Mouse (Mus musculus) liver, embryonic 13.5 days (tissue): ENCODE results near the gene Grk6. TPM values are rescaled to one million over a fixed set of nuclear protein-coding genes. Genes with fewer than 3 reads are reported as not detected.

Experiments
- ATAC-seq: fragments of 200-750 bp; cut with Nextera tagmentation; 2 replicates; pipeline ENCODE4 v1.8.0; 2017; ENCODE audit warnings: low read depth, mild to moderate bottlenecking, moderate number of reproducible peaks, moderate library complexity
- DNase-seq: peaks from one replicate; pipeline ENCODE4 v3.0.0; 2022
- H3K27ac ChIP-seq: fragments of 300-500 bp; sonication (generic); 2 replicates; pipeline ENCODE4 v1.5.1; 2015; ENCODE audit warnings: moderate library complexity, mild to moderate bottlenecking, inconsistent platforms
- H3K27me3 ChIP-seq: fragments of 300-500 bp; sonication (generic); 2 replicates; pipeline ENCODE4 v1.6.1; 2015; ENCODE audit warnings: mild to moderate bottlenecking, inconsistent platforms
- H3K36me3 ChIP-seq: fragments of 300-500 bp; sonication (generic); 2 replicates; pipeline ENCODE4 v1.6.1; 2015; ENCODE audit warnings: mild to moderate bottlenecking, inconsistent platforms
- H3K4me1 ChIP-seq: fragments of 300-500 bp; sonication (generic); replicated peaks from 2 replicates; pipeline ENCODE4 v1.6.1; 2015; ENCODE audit warnings: inconsistent platforms
- H3K4me2 ChIP-seq: fragments of 300-500 bp; sonication (generic); 2 replicates; pipeline ENCODE4 v1.6.1; 2015; ENCODE audit warnings: inconsistent platforms, mild to moderate bottlenecking, moderate library complexity
- H3K4me3 ChIP-seq: fragments of 300-500 bp; sonication (generic); replicated peaks from 2 replicates; pipeline ENCODE4 v1.5.1; 2015; ENCODE audit warnings: mild to moderate bottlenecking, inconsistent platforms
- H3K9ac ChIP-seq: fragments of 300-500 bp; sonication (generic); 2 replicates; pipeline ENCODE4 v1.6.1; 2015; ENCODE audit warnings: mild to moderate bottlenecking, inconsistent platforms
- H3K9me3 ChIP-seq: fragments of 300-500 bp; sonication (generic); replicated peaks from 2 replicates; pipeline ENCODE4 v1.6.1; 2016; ENCODE audit warnings: inconsistent platforms
- WGBS: fragments of 180-500 bp; shearing (Covaris S2); methylation state at CpG from one replicate; pipeline ENCODE4 v1.1.7; 2015; ENCODE audit not compliant: insufficient replicate concordance; 5-methylcytosine and 5-hydroxymethylcytosine counted together
- polyA plus RNA-seq: library from polyadenylated mRNA; unstranded; fragments of >200 nt; fragmentation: Nextera tagmentation; extraction: Ambion mirVana; gene quantifications from 2 replicates; pipeline ENCODE4 v1.2.1, GENCODE M21; 2015

The Grk6 gene
- polyA plus RNA-seq, 1 experiment from 2014 or later = 25.2 TPM

DNA sequence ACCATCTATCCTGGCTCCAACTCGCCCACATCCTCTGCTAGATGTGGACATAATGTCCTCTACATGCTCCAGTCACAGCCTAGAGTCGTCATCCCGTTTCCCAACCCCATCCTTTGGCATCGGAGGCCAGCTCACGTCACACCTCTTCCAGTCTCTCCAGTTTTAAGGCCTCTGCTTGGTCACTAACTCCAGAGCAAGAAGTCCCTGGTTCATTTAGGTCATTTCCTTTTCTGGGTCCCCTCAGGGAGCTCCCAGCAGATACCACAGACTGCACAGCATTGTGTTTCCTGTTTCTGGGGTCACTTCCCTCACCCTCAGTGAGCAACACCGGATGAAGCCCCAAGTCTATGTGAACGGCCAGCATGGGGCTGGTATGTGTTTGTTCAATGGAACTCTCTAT is 34.1 kb downstream of the Grk6 start:
- Histone ChIP-seq H3K9ac (no peak overlapping the region), H3K4me1 (peaks cover 8% of the 10 kb centered on the region; the same call in 1 of the 2 replicates), H3K4me3 (no peak overlapping the region), H3K9me3 (no peaks in the 10 kb centered on the region), H3K27ac (no peak overlapping the region), H3K27me3 (peaks cover 54% of the 10 kb centered on the region), H3K36me3 (peaks cover 8% of the 10 kb centered on the region), H3K4me2 (no peak overlapping the region)
- DNase-seq (no peak), ATAC-seq (0 out of 2 replicates have a peak, but pooled peaks have one; percentile 39)
- WGBS = 36% methylated on average over 7 of the region's 7 CpGs

DNA sequence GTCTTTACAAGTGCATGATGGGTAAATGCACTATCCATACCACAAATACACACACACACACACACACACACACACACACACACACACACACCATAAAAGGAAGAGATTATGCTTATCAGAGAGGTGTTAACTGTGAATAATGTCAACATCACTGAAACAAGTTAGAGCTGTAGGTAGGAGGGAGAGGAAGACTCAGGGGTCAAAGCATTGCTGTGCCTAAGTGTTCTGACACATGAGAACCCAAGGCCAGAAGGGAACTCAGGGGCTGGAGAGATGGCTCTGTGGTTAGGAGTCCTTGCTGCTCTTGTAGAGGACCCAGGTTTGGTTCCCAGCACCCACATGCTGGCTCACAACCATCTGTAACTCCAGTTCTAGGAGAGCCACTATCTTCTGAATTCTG is 35.1 kb downstream of the Grk6 start:
- Histone ChIP-seq H3K27ac (no peak overlapping the region), H3K27me3 (peaks cover 54% of the 10 kb centered on the region), H3K4me1 (peaks cover 8% of the 10 kb centered on the region; the same call in 1 of the 2 replicates), H3K36me3 (peaks cover 8% of the 10 kb centered on the region), H3K4me2 (no peak overlapping the region), H3K4me3 (no peak overlapping the region), H3K9ac (no peak overlapping the region), H3K9me3 (no peaks in the 10 kb centered on the region)
- DNase-seq (no peak), ATAC-seq (no peak)

DNA sequence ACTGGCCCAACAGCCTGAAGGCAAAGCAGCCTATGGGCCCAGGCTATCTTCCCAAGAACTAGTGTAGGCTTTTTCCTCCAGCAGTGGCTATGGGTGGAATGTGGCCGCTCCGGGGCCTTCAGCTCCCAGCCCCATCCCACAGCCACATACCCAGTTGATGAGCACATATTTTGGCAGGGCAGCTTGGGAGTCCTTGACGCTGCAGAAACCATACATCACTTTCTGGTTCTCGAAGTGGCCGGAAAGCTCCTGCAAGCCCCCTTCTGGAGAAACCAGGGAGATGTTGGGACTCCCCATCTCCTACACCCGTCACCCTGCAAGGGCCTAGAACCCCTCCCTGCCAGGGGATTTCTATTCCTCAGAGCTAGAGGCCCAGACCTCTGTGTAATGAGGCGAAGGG is 37.7 kb downstream of the Grk6 start:
- H3K9me3 ChIP-seq = no peaks in the 10 kb centered on the region
- peaks cover 62% of the 10 kb centered on the region for H3K27me3 ChIP-seq
- H3K4me2 ChIP-seq = no peak overlapping the region
- no peak overlapping the region for H3K4me3 ChIP-seq
- 66% methylated on average over 7 of the region's 7 CpGs for WGBS
- peaks cover 16% of the 10 kb centered on the region for H3K4me1 ChIP-seq
- ATAC-seq (no peak), DNase-seq (no peak)
- H3K27ac ChIP-seq = no peak overlapping the region
- H3K9ac ChIP-seq = no peak overlapping the region
- peaks cover 8% of the 10 kb centered on the region for H3K36me3 ChIP-seq

DNA sequence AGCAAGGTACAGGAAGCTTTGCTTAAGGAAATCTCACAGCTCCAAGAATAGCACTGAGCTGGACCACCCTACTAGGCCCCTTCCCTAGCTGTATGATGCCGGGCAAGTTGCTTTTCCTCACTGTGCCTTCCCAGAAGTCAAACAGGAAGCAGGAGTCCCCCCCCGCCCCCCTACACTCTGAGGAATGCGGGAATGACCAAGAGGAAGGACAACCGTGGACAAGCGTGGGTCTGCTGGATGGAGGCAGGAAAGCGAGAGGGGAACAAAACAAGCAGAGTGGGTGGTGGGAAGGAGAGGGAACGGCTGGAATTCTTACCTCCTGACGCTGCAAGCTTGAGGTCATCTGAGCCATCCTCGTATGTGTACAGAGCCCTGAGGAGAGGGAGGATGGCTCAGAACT is 38.2 kb downstream of the Grk6 start:
- Histone ChIP-seq H3K9ac (no peak overlapping the region), H3K36me3 (peaks cover 8% of the 10 kb centered on the region), H3K27ac (no peak overlapping the region), H3K4me2 (no peak overlapping the region), H3K27me3 (peaks cover 68% of the 10 kb centered on the region), H3K9me3 (no peaks in the 10 kb centered on the region), H3K4me3 (no peak overlapping the region), H3K4me1 (peaks cover 18% of the 10 kb centered on the region)
- 40% methylated on average over 9 of the region's 9 CpGs for WGBS
- DNase-seq = no peak
- ATAC-seq = no peak

DNA sequence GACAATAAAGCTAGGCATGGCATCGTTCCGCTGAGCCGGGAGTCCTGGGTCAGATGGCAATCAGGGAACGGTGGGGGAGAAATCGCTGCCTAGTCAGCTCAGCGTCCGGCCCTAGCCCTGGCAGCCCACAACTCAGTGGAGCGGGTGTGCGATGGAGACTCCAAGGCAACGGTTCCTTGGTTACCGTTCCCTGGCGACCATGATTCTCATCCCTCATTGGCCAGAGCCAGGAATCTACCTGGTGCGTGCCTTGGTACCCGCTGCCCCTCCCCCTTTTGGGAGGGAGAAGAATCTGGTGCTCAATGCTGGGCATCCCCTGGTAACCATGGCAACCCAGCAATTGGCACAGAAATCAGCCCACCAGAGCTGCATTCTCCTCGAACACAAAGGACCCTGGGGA is 38.7 kb downstream of the Grk6 start:
- ATAC-seq (no peak), DNase-seq (no peak)
- Histone ChIP-seq H3K27me3 (peaks cover 73% of the 10 kb centered on the region), H3K4me1 (peaks cover 17% of the 10 kb centered on the region), H3K27ac (no peak overlapping the region), H3K4me3 (no peak overlapping the region), H3K9me3 (no peaks in the 10 kb centered on the region), H3K4me2 (no peak overlapping the region), H3K9ac (no peak overlapping the region), H3K36me3 (peaks cover 8% of the 10 kb centered on the region)
- 44% methylated on average over 15 of the region's 15 CpGs for WGBS

DNA sequence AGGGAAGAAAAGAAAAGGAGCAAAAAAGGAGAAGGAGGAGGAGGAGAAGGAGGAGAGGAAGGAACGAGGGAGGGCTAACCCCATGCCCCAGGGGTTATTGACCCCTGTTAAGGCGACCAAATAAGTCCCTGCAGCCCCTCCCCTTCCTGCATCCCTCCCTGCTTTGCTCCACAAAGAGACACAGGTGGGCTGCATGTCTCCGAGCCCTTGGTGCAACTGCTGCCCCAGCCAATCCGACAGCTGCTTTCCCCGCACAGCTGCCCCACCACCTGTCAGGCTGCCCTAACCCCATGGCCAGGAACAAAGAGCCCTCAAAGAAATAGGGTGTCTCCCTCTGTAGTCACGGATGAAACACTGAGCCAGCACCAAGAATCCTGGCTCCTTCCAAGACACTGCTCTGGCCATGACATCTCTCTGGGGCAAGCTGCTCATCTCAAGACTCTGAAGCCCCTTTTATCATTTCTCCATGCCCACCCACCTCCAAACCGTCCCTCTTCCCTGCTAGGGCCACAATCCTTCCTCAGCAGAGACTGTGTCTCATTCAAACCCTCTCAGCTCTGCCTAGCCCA is 39.7 kb downstream of the Grk6 start:
- peaks cover 8% of the 10 kb centered on the region for H3K36me3 ChIP-seq
- H3K27ac ChIP-seq = no peak overlapping the region
- no peak overlapping the region for H3K9ac ChIP-seq
- no peak overlapping the region for H3K4me2 ChIP-seq
- H3K4me1 ChIP-seq = peaks cover 14% of the 10 kb centered on the region
- no peak for ATAC-seq
- no peak for DNase-seq
- no peak overlapping the region for H3K4me3 ChIP-seq
- no peaks in the 10 kb centered on the region for H3K9me3 ChIP-seq
- H3K27me3 ChIP-seq = peaks cover 83% of the 10 kb centered on the region
- WGBS = 43% methylated on average over 7 of the region's 7 CpGs

DNA sequence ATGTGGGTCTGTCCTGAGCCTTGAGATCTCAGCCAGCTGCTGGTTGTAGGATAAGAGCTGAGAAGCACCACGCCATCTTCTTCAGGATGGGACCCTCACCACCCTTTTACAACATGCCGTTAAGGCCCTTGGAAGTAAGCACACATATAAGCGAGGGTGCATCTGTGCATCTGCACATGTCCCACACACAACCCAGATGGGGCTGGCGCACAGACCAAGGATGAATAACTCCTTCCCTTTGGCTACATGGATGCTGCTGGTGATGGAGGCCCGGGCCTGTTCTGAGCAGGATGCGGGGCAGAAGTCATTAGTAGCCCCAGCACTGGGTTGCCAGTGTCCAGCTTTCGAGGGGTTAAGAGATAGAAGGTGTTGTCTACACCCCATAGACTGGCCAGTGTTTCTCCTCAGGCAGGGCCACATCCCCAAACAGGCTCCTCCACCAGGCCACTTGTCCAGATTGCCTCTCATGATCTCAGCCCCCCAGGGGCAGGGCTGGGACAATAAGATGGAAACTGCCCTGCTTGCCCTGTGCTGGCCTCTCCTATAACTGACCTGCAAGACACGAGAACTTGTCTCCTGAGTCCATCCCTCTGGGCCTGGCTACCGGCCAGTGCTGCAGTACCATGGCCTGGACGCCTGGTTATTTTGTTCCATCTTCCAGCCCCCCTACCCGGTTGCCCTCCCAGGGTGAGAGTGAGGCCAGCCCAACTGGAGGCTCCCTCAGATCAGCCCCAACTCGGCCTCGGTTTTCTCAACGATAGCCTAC is 41.3 kb downstream of the Grk6 start:
- Histone ChIP-seq H3K9me3 (no peaks in the 10 kb centered on the region), H3K27ac (no peak overlapping the region), H3K4me1 (peaks cover 14% of the 10 kb centered on the region), H3K4me3 (peak overlapping the region; percentile 59), H3K9ac (no peak overlapping the region), H3K27me3 (peaks cover 82% of the 10 kb centered on the region), H3K4me2 (peak overlapping the region; percentile 65), H3K36me3 (peaks cover 5% of the 10 kb centered on the region)
- ATAC-seq = no peak
- DNase-seq = no peak
- WGBS = 51% methylated on average over 14 of the region's 14 CpGs

DNA sequence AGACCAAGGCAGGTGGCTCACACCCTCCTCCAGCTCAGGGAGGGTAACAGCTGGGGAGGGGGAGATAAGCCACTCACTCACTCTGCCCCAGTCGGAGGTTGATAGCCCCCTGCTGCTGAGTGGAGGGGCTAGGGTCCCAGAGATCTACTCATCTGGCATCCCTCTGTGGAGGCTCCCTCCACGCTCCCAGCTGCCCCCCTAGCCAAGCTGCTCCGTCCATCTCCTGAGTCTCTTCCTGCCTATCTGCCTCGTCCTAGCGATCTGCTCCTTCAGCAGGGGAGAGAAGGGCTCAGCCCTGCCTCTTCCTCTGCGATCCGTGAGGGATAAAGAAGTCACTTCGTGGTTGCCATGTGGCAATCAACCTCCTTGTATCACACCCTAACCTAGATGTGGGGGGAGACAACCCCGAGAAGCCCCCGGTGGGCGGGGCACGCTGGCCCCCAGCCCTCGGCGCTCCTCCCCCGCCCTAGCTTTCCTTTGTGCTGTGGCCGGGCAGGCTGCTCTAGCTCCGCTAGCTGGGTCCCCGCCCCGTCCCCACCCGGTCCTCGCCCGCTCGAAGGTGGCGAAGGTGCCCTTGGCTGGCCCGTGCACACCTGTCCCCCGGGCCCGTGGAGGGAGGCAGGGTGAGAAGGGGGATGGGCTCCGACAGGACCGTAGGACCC is 42.2 kb downstream of the Grk6 start:
- peak overlapping the region; percentile 59 for H3K4me3 ChIP-seq
- H3K36me3 ChIP-seq = peaks cover 2% of the 10 kb centered on the region
- peak overlapping the region; percentile 65 for H3K4me2 ChIP-seq
- peak overlapping the region; percentile 61 for H3K9ac ChIP-seq
- ATAC-seq (peak; percentile 38; the same call in 1 of the 2 replicates), DNase-seq (no peak)
- peaks cover 14% of the 10 kb centered on the region for H3K4me1 ChIP-seq
- peaks cover 89% of the 10 kb centered on the region for H3K27me3 ChIP-seq
- H3K9me3 ChIP-seq = no peaks in the 10 kb centered on the region
- under 1% methylated on average over 28 of the region's 29 CpGs for WGBS
- no peak overlapping the region for H3K27ac ChIP-seq

DNA sequence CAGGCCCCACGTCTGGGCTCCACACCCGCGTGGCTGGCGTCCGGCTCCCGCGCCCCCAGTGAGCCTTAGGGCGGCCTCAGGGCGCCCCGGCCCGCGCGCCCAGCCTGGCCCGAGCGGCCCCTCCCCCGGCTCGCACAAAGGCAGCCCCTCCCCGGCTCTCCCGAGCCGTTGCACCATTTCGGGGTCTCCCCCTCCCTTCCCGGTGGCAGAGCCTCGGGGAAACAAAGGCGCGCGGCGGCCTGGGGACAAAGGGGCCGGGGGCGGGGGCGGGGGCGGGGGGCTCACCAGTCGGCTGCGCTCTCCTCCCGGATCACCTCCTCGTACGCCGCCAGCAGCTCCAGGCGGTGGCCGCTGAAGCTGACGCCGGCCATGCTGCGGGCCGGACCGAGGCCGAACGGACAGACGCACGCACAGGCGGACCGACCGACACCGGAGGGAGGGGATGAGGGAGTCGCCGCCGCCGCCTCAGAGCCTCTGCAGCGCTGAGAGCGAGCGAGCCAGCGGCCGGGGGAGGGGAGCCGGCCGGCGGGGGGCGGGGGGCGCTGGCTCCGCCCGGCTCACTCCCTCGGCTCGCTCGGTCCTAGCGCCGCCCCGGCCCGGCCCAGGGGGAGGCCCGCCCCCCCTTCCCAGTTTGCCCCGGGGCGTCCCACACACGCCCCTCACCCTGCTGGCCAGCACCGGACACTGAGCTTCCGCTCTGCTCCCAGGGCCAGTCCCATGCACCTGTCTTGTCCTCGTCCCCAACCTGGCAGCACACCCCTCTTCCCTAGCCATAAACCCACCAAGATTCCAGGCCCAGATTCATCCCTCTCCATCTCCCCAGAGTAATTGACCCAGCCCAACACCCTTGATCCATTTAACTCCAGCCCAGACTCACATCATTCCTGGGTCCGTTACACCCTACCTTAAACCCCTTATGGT is 43.0 kb downstream of the Grk6 start, which contains the start of gene Dbn1:
Dbn1 (minus strand) TSS at position 534 of the 921 bp plus-strand sequence.
- no peak for DNase-seq

DNA sequence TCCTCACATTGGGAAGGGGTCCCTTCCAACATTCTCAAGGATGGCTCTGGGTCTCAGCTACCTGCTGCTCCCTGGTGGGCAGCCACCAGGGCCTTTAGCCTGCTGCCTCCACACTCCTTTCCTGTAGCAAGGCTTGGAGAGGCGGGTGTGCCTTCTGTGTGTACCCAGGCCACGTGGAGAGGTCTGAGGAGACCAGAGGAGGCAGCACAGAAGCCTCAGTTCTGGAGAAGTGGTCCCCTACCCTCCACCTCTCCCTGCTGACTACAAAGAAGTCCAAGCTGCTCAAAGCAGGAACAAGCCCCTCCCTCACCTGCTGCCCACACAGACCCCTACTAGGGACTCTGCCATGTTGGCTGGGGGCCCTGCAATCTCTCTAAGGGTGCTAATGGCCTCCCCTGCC is 49.4 kb downstream of the Grk6 start:
- H3K9ac ChIP-seq = no peak overlapping the region
- WGBS = 15% methylated on average over 2 of the region's 2 CpGs
- no peak overlapping the region for H3K4me3 ChIP-seq
- DNase-seq (no peak), ATAC-seq (no peak)
- peaks cover 7% of the 10 kb centered on the region for H3K4me1 ChIP-seq
- no peak overlapping the region for H3K27ac ChIP-seq
- H3K36me3 ChIP-seq = peaks cover 6% of the 10 kb centered on the region; the same call in 1 of the 2 replicates
- H3K27me3 ChIP-seq = peaks cover 59% of the 10 kb centered on the region
- H3K9me3 ChIP-seq = no peaks in the 10 kb centered on the region
- H3K4me2 ChIP-seq = no peak overlapping the region

More for the DNA sequence above, 43.0 kb downstream of the Grk6 start, which contains the start of gene Dbn1:
- H3K36me3 ChIP-seq = no peaks in the 10 kb centered on the region
- H3K4me1 ChIP-seq = peaks cover 14% of the 10 kb centered on the region
- H3K27me3 ChIP-seq = peaks cover 89% of the 10 kb centered on the region
- H3K9me3 ChIP-seq = no peaks in the 10 kb centered on the region
- under 1% methylated on average over 52 of the region's 83 CpGs for WGBS
- H3K4me3 ChIP-seq = peak within 1 kb of the TSS; percentile 59
- H3K9ac ChIP-seq = peak within 1 kb of the TSS; percentile 61
- peak within 1 kb of the TSS; percentile 65 for H3K4me2 ChIP-seq
- ATAC-seq = peak; percentile 63
- no peak within 1 kb of the TSS for H3K27ac ChIP-seq
